Mouse (Mus musculus) mesoderm, embryonic 11.5 days (tissue): ENCODE results near the gene Plekhh3.

Experiments
- DNase-seq: peaks from one replicate; pipeline ENCODE4 v3.0.0-alpha.2; 2012; ENCODE audit warnings: low read depth, low spot score

Plekhh3 gene

GRCm38 (mm10) chr11:101170811-101171610 is at the start of gene Plekhh3:
Gene Plekhh3, minus strand, starts transcription at chr11:101171351.
- peak; percentile 99 for DNase-seq

GRCm38 (mm10) chr11:101220853-101221252 is 49.7 kb upstream of the Plekhh3 start:
- no peak for DNase-seq

- DNase-seq = no peak
Observed at GRCm38 (mm10) chr11:101218436-101219055, 47.4 kb upstream of the Plekhh3 start.

GRCm38 (mm10) chr11:101216936-101217335 is 45.8 kb upstream of the Plekhh3 start:
- DNase-seq = no peak

- peak; percentile 84 for DNase-seq
Observed at GRCm38 (mm10) chr11:101211970-101212369, 40.8 kb upstream of the Plekhh3 start.

- DNase-seq = peak; percentile 75
Observed at GRCm38 (mm10) chr11:101200986-101201385, 29.8 kb upstream of the Plekhh3 start.

- no peak for DNase-seq
Observed at GRCm38 (mm10) chr11:101199555-101199954, 28.4 kb upstream of the Plekhh3 start.

GRCm38 (mm10) chr11:101196175-101196574 is 25.0 kb upstream of the Plekhh3 start:
- no peak for DNase-seq

- no peak for DNase-seq
Observed at GRCm38 (mm10) chr11:101195571-101195970, 24.4 kb upstream of the Plekhh3 start.

GRCm38 (mm10) chr11:101195101-101195500 is 23.9 kb upstream of the Plekhh3 start:
- no peak for DNase-seq

GRCm38 (mm10) chr11:101194643-101195042 is 23.5 kb upstream of the Plekhh3 start:
- no peak for DNase-seq

GRCm38 (mm10) chr11:101194137-101194536 is 23.0 kb upstream of the Plekhh3 start:
- no peak for DNase-seq

- no peak for DNase-seq
Observed at GRCm38 (mm10) chr11:101193076-101193475, 21.9 kb upstream of the Plekhh3 start.

- no peak for DNase-seq
Observed at GRCm38 (mm10) chr11:101192646-101193045, 21.5 kb upstream of the Plekhh3 start.

GRCm38 (mm10) chr11:101191919-101192470 is 20.8 kb upstream of the Plekhh3 start:
- no peak for DNase-seq

GRCm38 (mm10) chr11:101190913-101191907 is 20.1 kb upstream of the Plekhh3 start:
- DNase-seq = no peak

- DNase-seq = no peak
Observed at GRCm38 (mm10) chr11:101190181-101190912, 19.2 kb upstream of the Plekhh3 start.

GRCm38 (mm10) chr11:101189495-101190180 is 18.5 kb upstream of the Plekhh3 start:
- DNase-seq = peak; percentile 77

GRCm38 (mm10) chr11:101188166-101188805 is 17.1 kb upstream of the Plekhh3 start:
- DNase-seq = no peak

GRCm38 (mm10) chr11:101187541-101187940 is 16.4 kb upstream of the Plekhh3 start:
- DNase-seq = no peak
